Mouse (Mus musculus): ENCODE measurements around the gene Itih5.

Itih5 gene

DNA sequence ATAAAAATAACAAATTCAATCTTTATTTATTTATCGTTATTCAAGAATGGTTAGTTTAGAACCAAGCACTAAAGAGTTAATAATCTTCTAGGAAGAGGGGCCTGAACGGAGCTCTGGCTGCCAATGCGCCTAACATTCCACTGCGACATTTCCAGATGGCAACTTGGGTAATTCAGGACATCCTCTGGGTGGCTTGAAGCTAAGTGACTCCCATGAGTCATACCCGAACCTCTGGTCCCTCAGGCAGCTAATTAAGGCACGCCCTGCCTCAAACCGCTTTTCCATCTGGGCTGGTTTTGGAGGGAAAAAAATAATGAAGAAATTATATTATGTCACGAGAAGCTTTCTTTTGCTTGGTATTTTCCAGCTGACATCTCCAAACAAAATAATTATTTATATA, 14.6 kb downstream of the Itih5 start:
- no peak for DNase-seq

DNA sequence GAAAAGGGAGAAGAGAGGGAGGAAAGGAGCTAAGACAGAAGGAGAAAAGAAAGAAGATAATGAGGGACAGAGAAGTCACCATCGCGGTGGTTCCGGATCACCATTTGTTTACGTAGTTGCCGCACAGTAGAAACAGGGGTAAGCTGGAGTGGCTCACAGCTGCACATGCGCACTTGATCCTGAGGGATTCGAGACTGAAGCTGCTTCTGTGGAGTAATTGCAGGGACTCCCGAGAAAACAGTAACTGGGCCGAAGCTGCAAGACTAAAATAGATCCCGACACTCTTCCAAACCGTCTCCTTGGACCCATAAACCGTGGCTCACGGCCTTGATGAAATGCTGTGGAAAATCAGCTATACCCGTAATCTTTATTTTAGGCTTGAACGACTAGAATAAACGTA, 16.6 kb downstream of the Itih5 start:
- no peak for DNase-seq

DNA sequence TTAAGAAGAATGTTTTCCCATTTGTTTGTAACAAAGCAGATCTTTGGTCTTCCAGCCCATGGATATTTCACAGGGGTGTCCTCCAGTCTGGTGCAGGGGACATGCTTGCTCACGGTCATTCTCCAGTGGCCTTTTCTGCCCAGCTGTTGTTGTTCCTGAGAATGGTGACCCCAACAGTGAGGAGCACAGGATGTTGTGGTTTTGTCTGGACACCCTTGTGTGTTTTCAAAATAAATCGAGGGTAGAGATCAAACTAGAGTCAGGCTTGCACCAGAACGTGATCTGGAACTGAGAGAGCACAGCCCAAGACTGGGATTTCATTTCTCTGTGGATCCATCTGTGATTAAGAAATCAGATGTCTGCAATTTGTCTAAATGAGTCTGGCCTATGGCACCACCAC, 40.2 kb downstream of the Itih5 start:
- no peak for DNase-seq

DNA sequence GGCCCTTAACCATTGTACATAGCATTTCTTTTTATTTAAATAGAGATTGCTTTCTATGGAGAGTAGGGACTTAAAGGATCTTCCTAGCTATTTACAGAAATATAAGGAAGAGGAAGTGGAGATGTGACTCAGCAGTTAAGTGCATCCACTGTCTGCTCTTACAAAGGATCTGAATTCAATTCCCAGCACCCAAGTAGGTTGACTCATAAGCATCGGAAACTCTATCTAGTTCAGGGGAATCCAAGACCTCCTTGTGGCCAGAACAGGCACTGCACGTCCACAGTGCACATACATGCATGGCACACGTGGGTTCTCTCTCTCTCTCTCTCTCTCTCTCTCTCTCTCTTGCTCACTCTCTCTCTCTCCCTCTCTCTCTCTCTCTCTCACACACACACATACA, 41.8 kb downstream of the Itih5 start:
- no peak for DNase-seq

DNA sequence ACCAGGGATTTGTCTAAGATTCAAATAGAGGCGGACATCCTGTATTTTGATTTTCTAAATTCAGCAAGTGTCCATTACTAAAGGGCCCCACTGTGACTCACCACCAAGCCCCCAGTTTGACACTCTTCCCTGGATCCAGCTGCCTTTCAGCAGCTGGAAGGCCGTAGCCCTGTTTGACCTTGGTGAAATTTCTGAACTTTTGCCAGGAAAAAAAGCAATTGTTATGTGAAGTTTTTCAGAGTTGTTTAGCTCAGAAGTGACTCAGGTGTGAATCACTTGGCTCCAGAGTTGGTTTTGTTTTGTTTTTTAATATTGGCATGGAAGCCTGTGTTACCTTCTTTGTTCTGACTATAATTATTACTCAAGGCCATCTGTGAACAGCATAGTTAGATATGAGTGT, 46.0 kb downstream of the Itih5 start:
- DNase-seq = no peak

DNA sequence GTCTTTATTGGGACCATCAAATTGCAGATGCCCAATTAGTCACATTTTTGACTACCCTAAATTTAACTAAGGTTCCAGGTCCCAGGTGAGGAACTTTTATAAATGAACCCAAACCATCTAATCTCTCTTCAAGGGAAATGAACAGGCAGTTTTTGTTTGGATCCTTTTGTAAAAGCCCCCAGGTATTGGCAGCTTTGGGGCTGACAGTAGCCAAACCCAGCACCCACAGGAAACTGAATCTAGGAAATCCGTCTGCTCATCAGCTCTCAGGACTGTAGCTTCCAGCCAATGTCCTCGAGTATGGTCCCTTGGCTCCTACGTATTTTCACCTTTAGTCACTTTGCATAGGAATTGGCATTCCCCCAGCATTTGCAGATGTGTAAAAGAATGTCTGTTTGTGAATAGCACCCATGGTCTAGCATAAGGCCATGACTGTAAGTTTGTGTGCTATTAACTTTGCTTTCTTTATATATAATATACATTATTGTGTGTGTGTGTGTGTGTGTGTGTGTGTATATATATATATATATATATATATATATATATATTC, 47.4 kb downstream of the Itih5 start:
- DNase-seq = no peak

DNA sequence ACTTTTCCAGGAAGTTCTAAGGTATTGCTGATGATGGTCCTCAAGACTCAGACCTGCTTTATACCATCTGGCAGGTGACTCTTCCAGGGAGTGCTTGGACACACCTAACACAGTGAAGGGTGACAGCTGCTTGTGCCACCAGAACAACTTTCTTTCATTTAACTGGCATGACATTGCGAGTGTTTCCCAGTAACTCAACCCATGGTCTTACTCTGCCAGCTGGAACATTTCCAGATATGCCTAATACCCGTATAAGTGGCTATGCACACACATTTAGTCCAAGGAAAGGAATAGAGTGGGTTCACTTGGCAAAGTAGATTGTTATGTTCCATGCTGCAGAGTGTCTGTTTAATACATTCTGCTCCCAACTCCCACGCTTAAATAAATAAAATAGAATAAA, 50.9 kb downstream of the Itih5 start:
- DNase-seq = no peak

DNA sequence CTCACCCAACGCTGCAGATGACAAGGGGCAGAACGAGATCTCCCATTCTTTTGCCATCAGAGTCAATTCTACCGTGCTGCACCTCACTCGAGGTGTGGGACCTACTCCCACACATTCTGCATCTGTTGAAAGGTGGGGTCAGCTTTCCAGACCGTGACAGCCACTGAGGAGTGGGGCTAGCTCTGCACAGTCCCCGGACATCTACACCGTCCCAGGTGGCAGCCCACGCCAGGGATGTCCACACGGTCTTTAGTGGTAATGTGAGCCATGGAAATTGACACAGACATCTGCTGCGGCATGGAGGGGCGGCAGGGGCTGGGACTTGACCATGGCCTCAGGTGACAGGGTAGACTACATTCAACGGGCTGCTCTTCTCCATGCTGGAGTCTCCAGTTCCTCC, 60.1 kb downstream of the Itih5 start:
- DNase-seq = no peak

DNA sequence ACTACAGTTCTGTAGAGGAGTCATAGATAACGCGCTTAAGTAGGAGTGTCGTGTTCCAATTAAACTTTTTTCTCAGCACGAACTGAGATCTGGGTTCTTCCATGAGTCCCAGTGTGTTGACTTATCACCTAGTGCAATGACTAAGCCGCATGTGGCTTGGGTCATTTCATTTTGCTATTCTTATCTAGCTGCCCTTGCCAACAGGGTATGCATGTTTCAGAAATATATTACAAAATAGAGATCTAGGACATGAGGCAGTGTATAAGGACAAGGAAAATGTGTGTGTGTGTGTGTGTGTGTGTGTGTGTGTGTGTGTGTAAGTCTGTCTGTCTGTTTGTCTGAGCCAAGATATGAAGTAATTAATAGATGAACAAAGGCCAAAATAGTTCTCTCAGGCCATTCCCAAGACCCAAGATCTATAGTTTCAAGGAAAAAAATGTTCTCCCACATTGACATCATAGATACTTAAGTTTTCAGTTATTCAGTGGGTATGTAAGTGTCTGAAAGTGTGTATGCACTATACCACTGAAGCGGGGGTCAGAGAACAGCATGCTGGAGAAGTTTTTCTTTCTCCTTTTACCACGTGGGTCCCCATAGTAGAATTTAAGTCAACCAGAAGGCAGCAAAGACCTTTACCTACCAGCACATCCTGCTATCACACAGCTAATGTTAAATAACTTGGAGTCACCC, 62.6 kb downstream of the Itih5 start:
- no peak for DNase-seq

DNA sequence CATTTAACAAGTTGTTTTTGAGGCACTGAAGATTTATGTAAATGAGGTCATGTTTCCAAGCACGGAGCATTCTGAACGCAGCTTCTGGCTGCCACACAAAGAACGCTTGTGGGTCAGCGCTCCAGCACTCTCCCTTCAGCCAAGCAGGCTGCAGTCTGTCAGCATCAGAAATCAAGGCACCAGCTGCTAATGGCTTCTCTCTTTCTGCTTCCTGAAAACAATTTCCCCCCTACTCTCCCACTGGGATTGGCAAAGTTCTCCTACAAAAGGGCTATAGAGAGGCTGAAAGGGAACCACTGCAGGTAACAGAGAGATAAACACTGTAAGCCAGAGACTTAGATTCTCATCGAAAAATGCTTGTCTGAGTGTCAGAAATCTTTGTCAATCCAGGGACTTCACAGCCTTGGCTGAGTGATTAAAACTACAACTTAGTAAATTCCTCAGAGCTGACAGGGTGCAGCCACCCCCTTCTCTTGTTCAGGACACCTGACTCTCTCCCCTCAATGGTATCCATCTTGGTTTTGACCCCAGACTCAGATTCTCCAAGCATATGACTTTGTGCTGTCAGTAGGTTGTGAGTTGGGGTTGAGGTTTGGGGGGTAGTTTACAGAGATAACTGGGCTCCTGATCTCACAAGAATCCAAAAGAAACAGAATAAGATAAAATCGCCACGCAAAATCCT, 63.3 kb downstream of the Itih5 start:
- DNase-seq = peak in 1 of 2 experiments; percentile 12

DNA sequence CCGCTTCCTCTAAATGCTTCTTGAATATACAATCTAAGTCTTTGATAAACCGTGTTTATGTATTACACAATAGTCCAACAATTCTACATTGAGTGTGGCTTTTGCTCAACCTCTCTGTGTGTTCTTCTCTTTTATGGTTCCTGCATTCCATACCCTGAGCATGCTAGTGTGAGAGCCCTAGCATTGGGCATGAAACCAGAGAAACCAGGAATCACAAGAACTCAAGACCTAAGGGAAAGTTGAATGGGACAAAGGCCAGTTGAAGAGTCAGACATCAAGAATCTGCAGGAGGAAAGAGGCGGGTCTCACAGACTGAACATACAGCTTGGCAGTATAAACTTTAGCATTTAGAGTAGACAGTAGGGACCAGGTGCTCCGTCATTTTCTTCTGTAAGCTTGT, 68.5 kb downstream of the Itih5 start:
- DNase-seq = no peak

DNA sequence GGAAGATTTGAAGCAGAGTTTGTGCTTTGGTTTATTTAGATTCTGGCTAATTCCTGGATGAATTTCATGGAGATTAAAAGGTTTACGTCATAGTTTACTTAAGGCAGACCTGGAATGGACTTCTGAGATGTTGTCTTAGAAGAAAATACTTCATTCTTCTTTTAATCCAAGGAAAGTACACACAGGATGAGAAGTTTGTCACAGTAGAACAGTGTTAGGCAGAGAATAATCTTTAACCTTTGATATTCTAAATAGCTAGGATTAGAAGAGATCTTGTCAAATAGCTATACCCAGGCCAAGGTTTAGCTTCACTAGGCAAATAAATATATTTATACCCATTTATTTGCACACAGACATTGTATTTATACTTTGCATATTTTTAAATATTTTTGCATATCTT, 73.5 kb downstream of the Itih5 start:
- no peak for DNase-seq

DNA sequence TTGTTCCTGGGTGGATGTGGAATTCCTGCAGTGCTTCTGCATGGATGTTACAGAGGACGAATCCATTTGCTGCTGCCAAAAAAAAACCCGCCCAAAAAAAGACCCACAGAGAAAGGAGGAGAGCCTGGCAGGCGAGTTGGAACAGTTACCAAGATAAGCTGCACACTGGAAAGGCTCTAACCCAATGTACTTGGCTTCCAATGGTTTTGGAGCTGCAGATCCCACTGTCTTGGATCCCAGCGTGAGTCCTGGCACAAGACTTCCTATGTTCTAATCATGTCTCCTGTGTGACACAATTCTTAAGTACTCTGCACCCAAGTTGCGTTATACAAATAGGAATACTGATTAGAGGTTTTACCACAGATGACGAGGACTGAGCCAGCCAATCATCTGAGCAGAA, 78.6 kb downstream of the Itih5 start:
- DNase-seq = peak in 1 of 2 experiments; percentile 5

DNA sequence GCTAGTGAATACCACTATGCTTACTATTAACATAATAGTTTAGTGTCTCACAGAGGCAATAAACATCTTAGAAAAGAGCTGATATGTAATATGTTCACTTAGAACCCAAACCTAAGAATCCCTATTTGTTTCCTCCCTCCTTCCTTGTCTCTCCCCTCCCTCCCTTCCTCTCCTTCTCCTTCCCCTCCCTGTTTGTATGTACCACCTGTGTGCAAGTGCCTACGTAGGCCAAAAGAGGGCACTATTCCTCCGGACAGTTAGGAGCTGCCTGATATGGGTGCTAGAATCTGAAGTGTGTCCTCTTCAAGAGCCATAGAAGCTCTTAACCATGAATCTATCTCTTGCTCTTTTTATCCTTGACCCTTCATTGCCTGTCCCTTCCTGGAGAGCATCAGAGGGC, 83.2 kb downstream of the Itih5 start:
- DNase-seq = no peak

DNA sequence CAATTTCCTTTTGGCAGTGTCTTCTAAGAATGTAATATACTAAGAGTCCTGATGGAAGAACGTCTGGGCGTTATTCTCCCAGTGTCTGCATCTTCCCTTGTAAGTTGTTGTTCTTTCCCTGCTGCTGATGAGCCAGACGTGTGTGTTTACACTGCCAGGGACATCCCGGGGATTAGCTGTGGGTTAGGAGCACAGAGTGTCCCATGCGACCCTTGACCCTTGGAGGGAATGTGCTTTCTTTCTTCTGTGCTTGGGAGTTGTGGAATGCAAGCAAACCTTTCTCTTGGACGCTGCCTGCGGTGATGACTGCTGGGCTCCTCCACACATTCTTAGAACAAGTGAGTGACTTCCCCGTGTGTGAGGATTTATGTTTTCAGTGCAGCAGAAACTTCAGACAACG, 89.6 kb downstream of the Itih5 start:
- no peak for DNase-seq

DNA sequence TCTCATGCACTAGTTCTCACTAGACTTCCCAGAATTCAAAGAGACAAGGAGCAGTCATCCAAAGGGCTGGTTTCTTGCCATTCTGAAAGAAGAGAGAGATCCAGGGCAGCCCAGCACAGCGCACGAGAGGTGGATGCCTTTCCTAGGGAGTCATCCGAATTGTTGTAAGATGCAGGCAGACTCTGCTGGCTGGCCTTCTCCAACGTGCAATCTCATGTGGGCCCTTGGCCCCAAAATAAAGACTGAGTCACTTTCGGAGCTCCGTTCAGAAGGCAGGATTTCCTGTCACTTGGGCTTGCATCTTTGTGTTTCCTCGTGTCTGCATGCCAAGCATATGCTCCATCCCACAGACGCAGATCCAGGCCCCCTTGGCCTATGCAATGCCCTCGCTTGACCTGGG, 97.1 kb downstream of the Itih5 start:
- no peak for DNase-seq

DNA sequence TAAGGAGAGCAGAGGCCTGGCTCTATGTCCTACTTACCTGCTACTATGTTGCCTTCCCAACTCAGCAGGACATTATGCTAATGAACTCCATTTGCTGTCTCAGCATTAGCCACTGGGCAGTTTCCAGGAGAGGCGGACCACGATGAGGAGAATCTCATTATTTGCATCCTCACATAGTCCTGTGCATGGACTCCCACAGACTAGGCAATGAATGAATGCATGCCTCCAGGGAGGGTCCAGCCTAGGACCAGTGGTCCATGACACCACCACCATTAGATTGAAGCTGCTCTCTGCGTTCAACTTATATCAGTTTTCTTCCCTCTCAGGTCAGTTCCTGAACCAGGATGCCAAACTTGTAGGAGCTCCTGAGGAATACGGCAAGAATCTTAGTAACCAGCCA, 97.6 kb downstream of the Itih5 start:
- no peak for DNase-seq

DNA sequence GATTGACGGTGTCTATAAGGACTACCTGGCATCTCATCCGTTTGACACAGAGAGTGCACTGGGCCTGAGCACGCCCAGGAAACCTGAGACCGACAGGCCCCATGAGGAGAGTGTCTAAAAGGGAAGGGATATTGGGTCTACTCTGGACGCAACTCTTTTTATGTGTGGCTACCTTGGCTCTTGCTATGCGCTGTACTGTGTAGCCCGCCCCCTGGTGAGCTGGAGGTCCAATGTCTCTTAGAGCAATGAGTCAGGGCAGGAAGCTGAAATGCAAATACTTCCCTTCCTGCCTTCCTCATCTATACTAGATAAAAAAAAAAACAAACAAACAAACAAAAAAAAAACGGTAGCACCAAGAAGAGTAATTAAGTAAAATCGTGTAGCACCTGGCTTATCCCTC, 98.1 kb downstream of the Itih5 start:
- DNase-seq = no peak

DNA sequence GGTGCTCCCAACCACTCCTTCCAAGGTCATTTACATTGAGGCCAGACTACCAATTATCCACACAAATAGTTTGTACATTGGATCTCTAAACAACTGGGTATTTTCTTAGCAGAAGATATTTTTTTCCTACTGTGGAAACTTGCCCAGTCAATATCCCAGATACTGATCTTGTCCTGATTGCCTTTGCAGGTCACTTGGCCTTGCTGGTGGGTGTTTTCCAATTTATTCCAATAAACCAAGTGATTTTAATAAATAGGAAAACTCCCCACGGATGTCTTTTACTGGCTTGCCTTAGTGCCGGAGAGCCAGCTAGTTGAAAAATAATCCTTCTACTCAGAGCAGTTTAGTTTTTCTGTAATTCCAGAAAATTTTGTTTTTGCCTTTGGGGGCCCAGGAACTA, 98.6 kb downstream of the Itih5 start:
- no peak for DNase-seq

DNA sequence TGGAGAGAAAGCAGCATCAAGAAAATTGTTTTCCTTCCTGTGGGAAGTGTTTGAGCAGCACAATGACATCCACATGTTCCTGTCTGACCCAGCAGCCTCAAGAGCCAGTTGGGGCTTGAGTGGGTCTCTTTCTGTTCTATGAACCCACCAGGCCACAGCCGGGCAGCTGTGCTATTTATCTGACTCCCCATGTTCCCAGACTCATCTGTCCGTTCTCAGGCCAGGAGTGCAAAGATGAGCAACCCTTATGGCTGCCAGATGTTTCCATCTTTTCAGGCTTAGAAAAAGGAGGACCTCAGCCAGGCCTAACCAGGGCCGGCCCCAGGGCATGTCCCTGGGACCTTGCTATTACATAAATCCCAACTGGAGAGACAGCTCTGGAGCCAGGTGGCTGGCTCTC, 100.0 kb downstream of the Itih5 start:
- DNase-seq = no peak

DNA sequence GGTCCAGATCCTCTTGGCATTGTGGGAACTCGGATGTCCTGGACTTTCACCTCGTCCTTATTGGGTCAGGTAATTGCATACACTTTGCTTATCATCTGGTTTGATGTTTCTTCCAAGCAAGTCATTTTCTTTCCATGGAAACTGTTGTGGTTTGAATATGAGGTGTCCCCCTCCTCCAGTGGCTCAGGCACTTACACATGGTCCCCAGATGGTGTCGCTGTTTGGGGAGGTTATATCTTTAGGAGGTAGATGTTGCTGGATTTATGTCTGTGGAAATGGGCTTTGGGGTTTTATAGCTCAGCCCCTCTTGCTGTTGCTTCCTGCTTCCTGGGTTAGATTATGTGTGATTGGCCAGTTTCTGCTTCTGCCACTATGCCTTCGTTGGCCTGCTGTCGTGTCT, 103.6 kb downstream of the Itih5 start:
- DNase-seq = no peak

DNA sequence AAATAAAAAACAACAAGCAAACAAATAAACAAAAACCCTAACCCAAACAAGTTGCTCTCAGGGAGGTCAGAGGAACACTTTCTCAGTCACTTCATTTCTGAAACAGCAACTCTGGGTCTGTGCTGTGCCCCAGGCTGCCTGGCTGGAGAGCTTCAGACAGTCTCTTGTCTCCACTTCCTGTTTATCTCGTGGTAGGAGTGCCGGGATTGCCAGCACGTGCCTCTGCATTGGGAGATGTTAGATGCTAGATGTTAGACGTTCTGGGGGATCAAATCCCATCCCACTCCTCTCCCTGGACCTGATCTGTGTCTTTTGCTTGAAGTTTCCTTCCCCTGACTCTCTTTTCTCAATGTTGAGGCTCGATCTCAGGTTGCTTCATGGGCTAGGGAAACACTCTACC, 104.9 kb downstream of the Itih5 start:
- DNase-seq = no peak

DNA sequence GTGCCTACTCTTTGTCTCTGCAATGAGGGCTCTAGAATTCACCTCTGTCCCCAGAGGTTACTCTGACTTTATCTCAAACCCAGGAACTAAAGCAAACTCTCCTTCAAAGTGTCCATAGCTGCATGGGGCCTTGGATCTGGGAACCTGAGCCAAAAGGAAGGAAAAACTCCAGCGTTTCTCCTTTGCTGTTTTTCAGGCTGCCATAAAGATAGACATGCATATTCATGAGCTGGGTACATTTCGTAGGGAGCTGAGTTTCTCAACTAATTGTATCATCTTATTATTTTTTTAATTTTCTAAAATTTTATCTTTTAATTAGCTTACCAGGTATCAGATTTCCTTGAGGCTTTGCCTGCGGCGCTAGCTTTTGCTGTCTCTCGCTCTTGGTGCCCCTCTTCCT, 106.7 kb downstream of the Itih5 start:
- no peak for DNase-seq

DNA sequence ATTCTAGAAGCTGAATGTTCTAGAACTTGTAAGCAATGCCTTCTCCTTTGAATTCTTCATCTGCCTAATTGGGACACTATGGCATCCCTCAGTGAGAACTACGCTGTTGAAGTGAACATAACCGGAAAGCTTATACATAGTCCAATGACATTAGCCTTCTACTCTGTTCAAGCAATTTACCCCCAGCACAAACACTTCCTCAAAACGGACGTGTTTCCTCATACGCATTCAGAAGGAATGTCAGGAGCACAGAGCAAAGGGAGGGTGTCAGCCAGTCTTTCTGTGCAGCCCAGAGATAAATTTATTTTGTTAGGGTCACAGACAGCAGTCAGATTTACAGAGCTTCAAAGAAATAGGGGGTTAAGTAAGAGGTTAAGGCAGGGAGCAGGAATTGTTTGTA, 108.0 kb downstream of the Itih5 start:
- no peak for DNase-seq

DNA sequence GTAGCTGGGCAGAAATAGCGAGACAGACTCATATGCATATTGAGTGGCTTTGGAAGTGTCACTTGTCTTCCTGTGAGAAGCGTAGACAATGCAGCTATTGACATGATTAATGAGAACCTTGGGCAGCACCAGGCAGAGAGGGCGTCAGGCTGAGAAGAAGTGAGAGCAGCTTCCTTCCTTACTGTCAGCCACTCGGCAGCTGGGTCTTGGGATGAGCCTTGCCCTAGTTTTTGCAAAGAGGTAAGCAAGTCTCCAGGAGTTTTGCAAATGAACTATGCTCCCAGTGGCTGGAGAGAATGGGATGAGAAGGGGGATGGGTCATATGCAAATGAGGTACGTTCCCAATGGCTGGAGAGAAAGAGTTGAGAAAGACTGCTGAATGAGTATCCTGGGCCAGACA, 109.4 kb downstream of the Itih5 start:
- no peak for DNase-seq

Data from cerebellum, postnatal 36 days (tissue).